Mouse (Mus musculus) hindbrain, embryonic 13.5 days (tissue): ENCODE data around the gene Crispld2. TPM values are rescaled to one million over a fixed set of nuclear protein-coding genes. Genes with fewer than 3 reads are reported as not detected.

ENCODE experiments used
- ATAC-seq: fragments of 200-750 bp; cut with Nextera tagmentation; 2 replicates; pipeline ENCODE4 v1.8.0; 2017; ENCODE audit warnings: moderate TSS enrichment; ENCODE audit not compliant: low FRiP score
- H3K27ac ChIP-seq: fragments of 300-500 bp; sonication (generic); 2 replicates; pipeline ENCODE4 v1.5.1; 2015; ENCODE audit warnings: inconsistent platforms, mild to moderate bottlenecking, moderate library complexity
- H3K27me3 ChIP-seq: fragments of 300-500 bp; sonication (generic); 2 replicates; pipeline ENCODE4 v1.6.1; 2015; ENCODE audit warnings: mild to moderate bottlenecking, inconsistent platforms
- H3K36me3 ChIP-seq: fragments of 300-500 bp; sonication (generic); 2 replicates; pipeline ENCODE4 v1.6.1; 2015; ENCODE audit warnings: mild to moderate bottlenecking, inconsistent platforms
- H3K4me1 ChIP-seq: fragments of 300-500 bp; sonication (generic); replicated peaks from 2 replicates; pipeline ENCODE4 v1.6.1; 2015; ENCODE audit warnings: inconsistent platforms
- H3K4me2 ChIP-seq: fragments of 300-500 bp; sonication (generic); 2 replicates; pipeline ENCODE4 v1.6.1; 2015; ENCODE audit warnings: inconsistent platforms, mild to moderate bottlenecking, moderate library complexity
- H3K4me3 ChIP-seq: fragments of 300-500 bp; sonication (generic); 2 replicates; pipeline ENCODE4 v1.5.1; 2015; ENCODE audit warnings: mild to moderate bottlenecking, inconsistent platforms
- H3K9ac ChIP-seq: fragments of 300-500 bp; sonication (generic); 2 replicates; pipeline ENCODE4 v1.6.1; 2015; ENCODE audit warnings: mild to moderate bottlenecking, inconsistent platforms
- H3K9me3 ChIP-seq: fragments of 300-500 bp; sonication (generic); 2 replicates; pipeline ENCODE4 v1.6.1; 2016; ENCODE audit warnings: inconsistent platforms
- WGBS: fragments of 180-500 bp; shearing (Covaris S2); methylation state at CpG from one replicate; pipeline ENCODE4 v1.1.7; 2015; 5-methylcytosine and 5-hydroxymethylcytosine counted together
- polyA plus RNA-seq: library from polyadenylated mRNA; unstranded; fragments of >200 nt; fragmentation: Nextera tagmentation; extraction: Ambion mirVana; gene quantifications from 2 replicates; pipeline ENCODE4 v1.2.1, GENCODE M21; 2015

Gene Crispld2
- polyA plus RNA-seq, 1 experiment from 2014 or later, result 3.1 TPM

DNA sequence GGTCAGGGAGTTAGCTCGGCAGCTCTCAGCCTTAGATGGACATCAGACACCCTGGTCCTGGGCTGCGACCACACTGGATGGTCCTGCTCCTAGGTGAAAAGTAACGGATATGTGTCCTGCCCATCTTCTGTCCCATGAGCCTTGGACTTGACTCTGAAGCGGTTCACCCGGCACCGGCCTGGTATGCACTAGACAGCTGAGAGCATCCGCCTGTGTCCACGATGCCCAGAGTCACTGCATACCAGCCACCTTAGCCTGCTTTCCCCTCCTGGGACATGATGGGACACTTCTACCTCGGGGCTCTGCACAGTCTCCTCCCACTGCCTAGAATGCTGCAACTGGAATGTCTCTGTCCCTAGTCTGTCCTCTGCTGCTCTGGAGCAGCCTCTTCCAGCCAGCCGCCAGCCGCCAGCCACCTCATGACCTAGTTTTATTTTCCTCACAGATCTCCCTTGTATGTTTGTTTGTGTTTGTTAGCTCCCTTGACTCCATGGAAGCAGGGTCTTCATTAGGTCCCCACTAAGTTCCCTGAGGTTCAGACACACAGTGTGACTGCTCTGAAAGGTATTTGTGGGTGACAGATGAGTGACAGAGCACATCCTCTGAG, 47.2 kb downstream of the Crispld2 start:
- Histone ChIP-seq H3K36me3 (no peaks in the 10 kb centered on the region), H3K27me3 (0 out of 2 replicates have a peak, but pooled peaks cover 3% of the 10 kb centered on the region), H3K4me2 (no peak overlapping the region), H3K4me3 (no peak overlapping the region), H3K9me3 (no peaks in the 10 kb centered on the region), H3K9ac (no peak overlapping the region), H3K4me1 (no peaks in the 10 kb centered on the region), H3K27ac (no peak overlapping the region)
- no peak for ATAC-seq
- 85% methylated on average over 11 of the region's 11 CpGs for WGBS

DNA sequence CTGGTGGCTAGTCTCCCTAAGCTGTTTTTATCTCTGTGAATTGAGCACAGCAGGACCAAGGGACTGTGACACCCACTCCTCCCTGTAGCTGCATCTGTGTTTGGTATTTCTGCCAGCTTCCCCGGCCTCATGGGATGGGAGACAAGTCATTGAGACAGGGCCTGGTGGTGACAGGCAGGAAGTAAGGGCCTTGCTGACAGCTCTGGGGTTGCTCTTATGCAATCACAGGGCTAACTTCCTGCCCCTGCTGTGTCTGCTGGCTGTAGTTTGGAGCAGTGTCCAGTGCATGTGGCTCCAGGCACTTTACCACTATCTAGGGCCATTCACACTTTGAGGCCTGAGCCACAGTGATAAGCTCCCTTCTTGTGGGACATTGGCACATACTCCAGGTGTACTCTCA, 48.6 kb downstream of the Crispld2 start:
- Histone ChIP-seq H3K9me3 (no peaks in the 10 kb centered on the region), H3K4me1 (no peaks in the 10 kb centered on the region), H3K4me2 (no peak overlapping the region), H3K36me3 (no peaks in the 10 kb centered on the region), H3K9ac (no peak overlapping the region), H3K4me3 (no peak overlapping the region), H3K27me3 (0 out of 2 replicates have a peak, but pooled peaks cover 6% of the 10 kb centered on the region), H3K27ac (no peak overlapping the region)
- 62% methylated on average over 1 of the region's 1 CpGs for WGBS
- ATAC-seq, result no peak

DNA sequence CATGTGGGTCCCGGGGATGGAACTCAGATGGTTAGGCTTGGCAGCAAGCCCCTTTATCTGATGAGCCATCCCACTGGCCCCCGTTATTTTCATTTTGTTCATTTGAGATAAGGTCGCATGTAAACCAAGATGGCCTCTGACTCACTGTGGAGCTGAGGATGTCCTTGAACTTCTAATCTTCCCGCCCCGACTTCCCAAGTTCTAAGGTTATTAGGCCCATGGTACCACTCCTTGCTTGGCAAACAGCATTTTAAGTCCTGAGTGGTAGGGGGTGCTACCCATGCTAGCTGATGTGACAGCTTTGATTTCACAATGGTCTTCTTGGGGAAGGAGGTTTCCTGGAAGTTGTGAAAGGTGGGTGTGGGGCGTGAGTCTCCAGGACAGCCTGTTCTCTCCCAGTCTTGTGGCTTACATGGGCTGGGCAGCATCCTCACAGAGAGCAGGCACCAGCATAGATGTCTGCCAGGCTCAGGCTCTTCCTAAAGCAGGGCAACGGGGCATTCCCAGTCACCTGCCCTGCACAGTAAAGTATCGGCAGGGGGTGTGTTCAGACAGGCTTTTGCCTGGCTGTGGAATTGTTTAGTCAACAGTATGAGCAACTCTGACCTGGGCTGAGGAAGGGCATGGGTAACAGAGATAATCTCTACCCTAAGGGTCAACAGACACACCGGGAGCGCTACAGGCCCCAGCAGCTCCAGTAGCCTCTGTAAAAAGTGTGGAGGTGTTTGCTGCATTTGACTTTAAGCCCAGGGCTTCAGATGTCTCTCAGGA, 50.5 kb downstream of the Crispld2 start:
- Histone ChIP-seq H3K36me3 (no peaks in the 10 kb centered on the region), H3K9me3 (no peaks in the 10 kb centered on the region), H3K4me1 (peaks cover 9% of the 10 kb centered on the region), H3K9ac (no peak overlapping the region), H3K27ac (no peak overlapping the region), H3K4me2 (no peak overlapping the region), H3K4me3 (no peak overlapping the region), H3K27me3 (0 out of 2 replicates have a peak, but pooled peaks cover 3% of the 10 kb centered on the region)
- WGBS, result 85% methylated on average over 10 of the region's 10 CpGs
- no peak for ATAC-seq

DNA sequence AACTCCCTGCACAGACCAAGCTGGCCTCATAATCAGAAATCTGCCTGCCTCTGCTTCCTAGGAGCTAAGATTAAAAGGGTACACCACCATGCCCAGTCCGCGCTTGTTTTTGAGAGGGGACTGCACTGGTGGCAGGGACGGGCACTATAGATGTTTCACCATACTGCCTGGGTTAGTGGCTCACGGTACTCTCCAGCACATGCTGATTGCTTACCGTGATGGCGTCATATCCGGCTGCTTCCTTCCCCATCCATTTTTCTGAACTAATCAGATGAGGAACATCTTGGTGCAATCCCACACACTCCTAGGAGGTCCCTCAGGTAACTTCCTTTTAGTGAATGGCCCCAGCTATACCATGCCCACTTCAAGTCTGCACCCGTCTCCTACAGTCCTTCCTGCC, 52.7 kb downstream of the Crispld2 start:
- Histone ChIP-seq H3K9ac (no peak overlapping the region), H3K9me3 (no peaks in the 10 kb centered on the region), H3K4me2 (no peak overlapping the region), H3K27ac (no peak overlapping the region), H3K4me1 (peaks cover 9% of the 10 kb centered on the region), H3K36me3 (no peaks in the 10 kb centered on the region), H3K4me3 (no peak overlapping the region), H3K27me3 (0 out of 2 replicates have a peak, but pooled peaks cover 3% of the 10 kb centered on the region)
- 87% methylated on average over 8 of the region's 8 CpGs for WGBS
- no peak for ATAC-seq

DNA sequence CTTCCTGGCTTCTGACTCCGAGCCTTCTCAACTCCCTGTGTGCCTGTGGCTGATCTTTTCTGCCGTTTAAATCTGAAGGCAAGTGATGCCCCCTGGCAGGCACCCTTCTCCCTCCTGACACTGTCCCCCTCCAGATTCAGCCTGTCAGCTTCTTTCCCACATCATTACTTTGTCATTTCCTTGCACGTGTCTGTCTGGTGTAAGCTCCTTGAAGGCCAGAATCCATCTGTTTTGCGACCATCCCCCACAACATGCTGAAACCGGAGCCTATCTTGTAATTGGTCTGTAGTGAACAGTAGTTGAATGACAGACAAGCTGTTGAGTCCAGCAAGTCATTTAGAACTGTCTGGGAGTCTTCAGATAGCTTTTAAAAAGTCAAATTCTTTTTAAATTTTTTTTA, 53.2 kb downstream of the Crispld2 start:
- no peaks in the 10 kb centered on the region for H3K9me3 ChIP-seq
- H3K27ac ChIP-seq, result no peak overlapping the region
- H3K9ac ChIP-seq, result no peak overlapping the region
- 62% methylated on average over 5 of the region's 5 CpGs for WGBS
- 0 out of 2 replicates have a peak, but pooled peaks cover 3% of the 10 kb centered on the region for H3K27me3 ChIP-seq
- H3K4me2 ChIP-seq, result no peak overlapping the region
- no peak for ATAC-seq
- no peak overlapping the region for H3K4me3 ChIP-seq
- H3K36me3 ChIP-seq, result no peaks in the 10 kb centered on the region
- H3K4me1 ChIP-seq, result peaks cover 9% of the 10 kb centered on the region

DNA sequence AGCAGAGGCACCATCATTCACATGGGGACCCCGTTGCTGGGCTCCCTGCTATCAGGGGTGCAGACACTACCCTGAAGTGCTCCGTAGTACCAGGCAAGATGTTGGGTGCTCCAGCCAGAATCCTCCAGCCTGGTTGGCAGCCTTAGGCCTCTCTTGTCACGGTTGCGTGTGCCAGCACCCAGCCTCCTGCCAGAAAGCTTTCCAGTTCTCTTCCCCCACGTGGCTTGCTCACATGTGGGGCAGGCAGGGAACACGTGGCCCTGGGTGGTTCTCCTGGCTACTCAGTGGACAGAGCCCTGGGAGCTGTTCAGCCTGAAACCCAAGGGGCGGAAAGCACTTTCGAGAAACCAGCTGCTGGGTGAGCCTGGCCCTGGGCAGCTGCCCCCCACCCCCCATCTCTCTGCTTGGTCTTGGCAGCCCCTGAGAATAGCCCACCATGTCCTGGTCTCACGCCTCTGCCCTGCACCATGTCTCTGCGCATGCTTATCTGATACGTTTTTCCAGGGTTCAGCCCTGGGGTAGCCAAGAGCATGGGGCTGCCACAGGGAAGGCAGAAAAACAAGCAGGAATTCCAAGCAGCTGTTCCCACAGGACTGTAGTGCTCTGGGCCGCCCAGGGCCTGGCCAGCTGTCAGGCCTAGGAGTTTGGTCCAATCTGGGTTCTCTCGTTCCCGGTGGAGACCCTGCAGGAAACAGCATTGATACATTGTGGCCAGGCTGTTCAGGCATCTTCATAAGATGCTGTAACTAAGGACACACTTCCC, 54.2 kb downstream of the Crispld2 start:
- Histone ChIP-seq H3K9ac (no peak overlapping the region), H3K9me3 (no peaks in the 10 kb centered on the region), H3K27ac (no peak overlapping the region), H3K27me3 (0 out of 2 replicates have a peak, but pooled peaks cover 3% of the 10 kb centered on the region), H3K4me1 (peaks cover 9% of the 10 kb centered on the region), H3K4me3 (no peak overlapping the region), H3K4me2 (no peak overlapping the region), H3K36me3 (no peaks in the 10 kb centered on the region)
- no peak for ATAC-seq
- 73% methylated on average over 14 of the region's 14 CpGs for WGBS

DNA sequence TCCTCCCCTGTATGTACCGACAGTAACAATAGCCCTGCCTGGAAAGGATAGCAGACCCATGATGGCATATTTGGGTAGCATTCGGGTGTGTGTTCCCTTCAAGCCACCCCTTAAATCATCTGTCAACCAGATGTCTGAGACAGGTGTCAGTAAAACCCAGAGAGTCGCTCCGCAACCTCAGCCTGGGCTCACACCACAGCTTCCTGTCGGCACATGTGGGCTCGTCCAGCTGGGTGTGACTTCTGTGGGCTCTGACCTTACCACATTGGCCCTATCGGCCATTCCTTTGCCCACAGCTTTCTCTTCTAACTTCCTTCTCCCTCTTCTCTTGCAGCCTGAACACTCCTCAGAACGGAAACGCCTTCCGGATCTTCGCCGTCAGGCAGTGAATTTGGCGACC, 57.7 kb downstream of the Crispld2 start:
- WGBS, result 85% methylated on average over 13 of the region's 13 CpGs
- Histone ChIP-seq H3K4me3 (no peak overlapping the region), H3K27ac (no peak overlapping the region), H3K36me3 (no peaks in the 10 kb centered on the region), H3K9me3 (no peaks in the 10 kb centered on the region), H3K4me1 (peaks cover 9% of the 10 kb centered on the region), H3K27me3 (0 out of 2 replicates have a peak, but pooled peaks cover 3% of the 10 kb centered on the region), H3K4me2 (no peak overlapping the region), H3K9ac (no peak overlapping the region)
- no peak for ATAC-seq

DNA sequence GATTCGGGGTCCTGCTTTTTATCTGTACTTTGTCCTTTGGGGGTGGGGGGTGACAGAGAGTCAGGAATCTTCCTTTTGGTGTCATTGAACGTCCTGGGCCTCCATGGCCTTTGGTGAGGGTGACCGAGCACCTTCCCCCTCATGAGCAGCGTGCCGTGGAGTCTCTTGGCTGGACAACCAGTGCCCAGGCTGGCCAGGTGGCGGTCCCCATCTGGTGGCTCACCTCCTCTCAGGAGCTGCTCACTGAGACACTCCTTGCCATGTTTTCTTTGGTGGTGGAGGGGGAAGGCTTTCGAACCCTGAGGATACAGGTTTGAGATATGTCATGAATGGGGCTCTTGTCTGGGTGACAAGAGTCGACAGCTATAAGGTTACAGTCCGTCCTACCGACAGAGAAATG, 58.1 kb downstream of the Crispld2 start:
- no peak overlapping the region for H3K27ac ChIP-seq
- H3K27me3 ChIP-seq, result 0 out of 2 replicates have a peak, but pooled peaks cover under 1% of the 10 kb centered on the region
- H3K9me3 ChIP-seq, result no peaks in the 10 kb centered on the region
- no peak for ATAC-seq
- WGBS, result 80% methylated on average over 10 of the region's 10 CpGs
- H3K9ac ChIP-seq, result no peak overlapping the region
- no peak overlapping the region for H3K4me2 ChIP-seq
- H3K36me3 ChIP-seq, result no peaks in the 10 kb centered on the region
- peaks cover 9% of the 10 kb centered on the region for H3K4me1 ChIP-seq
- H3K4me3 ChIP-seq, result no peak overlapping the region

DNA sequence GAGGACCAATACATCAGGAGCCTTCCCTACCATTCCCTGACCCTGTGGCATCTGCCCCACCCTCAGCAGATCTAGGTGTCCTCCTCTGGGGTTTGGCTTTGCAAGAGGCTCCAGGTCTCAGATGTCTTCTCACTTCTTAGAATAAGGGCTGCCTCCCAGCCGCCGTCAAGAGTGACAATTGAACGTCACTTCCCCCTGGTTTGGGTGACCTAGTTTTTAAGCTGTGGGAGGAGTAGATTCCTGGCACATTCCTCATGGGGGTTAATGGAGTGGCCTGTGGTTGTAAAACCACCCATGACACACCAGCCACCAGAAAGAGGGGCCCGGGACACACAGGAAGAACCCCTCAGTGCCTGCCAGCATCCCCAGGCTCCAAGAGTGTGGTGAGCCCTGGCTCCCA, 58.8 kb downstream of the Crispld2 start:
- no peak overlapping the region for H3K9ac ChIP-seq
- no peak overlapping the region for H3K27ac ChIP-seq
- WGBS, result 72% methylated on average over 4 of the region's 4 CpGs
- no peak for ATAC-seq
- H3K36me3 ChIP-seq, result no peaks in the 10 kb centered on the region
- peaks cover 9% of the 10 kb centered on the region for H3K4me1 ChIP-seq
- no peaks in the 10 kb centered on the region for H3K9me3 ChIP-seq
- no peak overlapping the region for H3K4me3 ChIP-seq
- no peak overlapping the region for H3K4me2 ChIP-seq
- no peaks in the 10 kb centered on the region for H3K27me3 ChIP-seq

DNA sequence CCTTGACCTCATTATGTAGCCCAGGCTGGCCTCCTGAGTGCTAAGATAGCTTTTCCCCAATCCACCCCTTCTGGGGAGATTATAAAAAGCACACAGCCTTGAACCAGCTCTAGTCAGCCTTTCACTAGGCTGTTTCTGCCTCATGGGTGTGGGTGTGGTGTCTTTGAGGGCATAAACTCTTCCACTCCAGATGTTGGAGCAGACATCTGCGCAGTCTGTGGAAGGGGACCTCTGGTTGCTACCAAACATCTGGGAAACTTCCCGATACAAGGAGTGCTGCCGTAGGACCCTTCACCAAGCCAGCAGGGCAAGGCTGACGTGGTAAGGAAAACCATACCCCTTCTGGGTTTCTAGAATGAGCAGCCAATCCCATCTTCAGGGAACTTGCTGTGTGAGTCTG, 59.7 kb downstream of the Crispld2 start:
- H3K4me3 ChIP-seq, result no peak overlapping the region
- H3K36me3 ChIP-seq, result no peaks in the 10 kb centered on the region
- H3K27me3 ChIP-seq, result no peaks in the 10 kb centered on the region
- ATAC-seq, result no peak
- H3K4me2 ChIP-seq, result no peak overlapping the region
- H3K9ac ChIP-seq, result no peak overlapping the region
- no peak overlapping the region for H3K27ac ChIP-seq
- H3K4me1 ChIP-seq, result 0 out of 2 replicates have a peak, but pooled peaks cover under 1% of the 10 kb centered on the region
- WGBS, result 87% methylated on average over 4 of the region's 4 CpGs
- peaks cover 5% of the 10 kb centered on the region; the same call in 1 of the 2 replicates for H3K9me3 ChIP-seq

DNA sequence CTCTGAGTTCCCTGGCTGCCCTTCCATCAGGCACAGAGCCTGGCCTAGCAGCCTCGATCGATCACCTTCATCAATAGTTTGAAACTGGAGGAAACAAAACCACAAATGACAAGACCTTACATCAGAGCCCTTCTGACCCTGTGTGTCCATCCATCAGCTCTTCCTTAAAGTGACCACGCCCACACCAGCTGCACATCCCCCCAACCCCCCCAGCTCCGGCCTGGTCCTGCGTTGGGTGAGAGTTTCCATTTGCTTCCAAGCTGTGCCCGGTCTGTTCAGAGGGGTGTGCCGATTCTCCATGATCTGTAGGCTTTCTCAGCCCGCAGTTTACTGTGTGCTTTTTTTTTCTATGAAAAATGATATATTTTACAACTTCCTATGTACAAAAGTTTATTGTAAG, 60.1 kb downstream of the Crispld2 start:
- H3K27ac ChIP-seq, result no peak overlapping the region
- no peak overlapping the region for H3K9ac ChIP-seq
- H3K9me3 ChIP-seq, result peaks cover 5% of the 10 kb centered on the region; the same call in 1 of the 2 replicates
- H3K27me3 ChIP-seq, result no peaks in the 10 kb centered on the region
- H3K4me3 ChIP-seq, result no peak overlapping the region
- 75% methylated on average over 8 of the region's 8 CpGs for WGBS
- H3K4me2 ChIP-seq, result no peak overlapping the region
- H3K4me1 ChIP-seq, result no peaks in the 10 kb centered on the region
- ATAC-seq, result no peak
- H3K36me3 ChIP-seq, result no peaks in the 10 kb centered on the region

DNA sequence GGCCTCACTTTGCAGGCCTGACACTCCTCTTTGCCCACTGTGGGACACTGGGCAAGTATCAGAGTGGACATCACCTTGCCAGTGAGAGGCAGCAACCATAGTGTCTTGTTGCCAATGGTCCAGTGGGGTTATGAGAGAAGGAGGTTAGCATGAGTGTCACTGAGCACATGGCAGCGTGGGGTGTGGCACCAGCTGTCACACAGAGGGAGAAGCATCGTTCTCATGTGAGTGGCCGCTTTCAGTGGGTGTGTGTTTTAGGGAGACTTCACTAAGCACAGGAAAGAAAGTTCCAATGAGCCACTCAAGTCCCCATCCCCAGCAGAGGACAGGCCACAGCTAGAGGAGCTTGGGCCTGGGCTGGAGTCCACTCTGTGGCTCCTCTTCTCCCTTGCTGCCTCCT, 62.6 kb downstream of the Crispld2 start:
- H3K4me1 ChIP-seq, result no peaks in the 10 kb centered on the region
- peaks cover 5% of the 10 kb centered on the region; the same call in 1 of the 2 replicates for H3K9me3 ChIP-seq
- no peaks in the 10 kb centered on the region for H3K36me3 ChIP-seq
- no peak overlapping the region for H3K4me3 ChIP-seq
- no peak for ATAC-seq
- H3K4me2 ChIP-seq, result no peak overlapping the region
- WGBS, result 81% methylated on average over 3 of the region's 3 CpGs
- H3K27me3 ChIP-seq, result no peaks in the 10 kb centered on the region
- no peak overlapping the region for H3K9ac ChIP-seq
- H3K27ac ChIP-seq, result no peak overlapping the region
